Mouse (Mus musculus) bone marrow, adult 2 months (tissue): ENCODE measurements around the gene Mrpl30.

ENCODE experiments used
- CTCF ChIP-seq: fragments of 200-500 bp; IDR thresholded peaks from 2 replicates; pipeline ENCODE4 v1.5.1; 2011; ENCODE audit warnings: low read length, control low read depth; ENCODE audit not compliant: control insufficient read depth, insufficient read depth
- POLR2A ChIP-seq: fragments of 200-500 bp; IDR thresholded peaks from 2 replicates; pipeline ENCODE4 v1.6.1; 2011; ENCODE audit warnings: low read depth, mild to moderate bottlenecking, control low read depth, low read length, borderline replicate concordance; ENCODE audit not compliant: control insufficient read depth

GRCm38 (mm10) chr1:37912751-37913150 lies 22.5 kb downstream of the Mrpl30 start:
- TF ChIP-seq CTCF (no peak), POLR2A (no peak)
